Comparison of ENCODE assay signal across 7 mouse cellular contexts in the genomic region with DNA sequence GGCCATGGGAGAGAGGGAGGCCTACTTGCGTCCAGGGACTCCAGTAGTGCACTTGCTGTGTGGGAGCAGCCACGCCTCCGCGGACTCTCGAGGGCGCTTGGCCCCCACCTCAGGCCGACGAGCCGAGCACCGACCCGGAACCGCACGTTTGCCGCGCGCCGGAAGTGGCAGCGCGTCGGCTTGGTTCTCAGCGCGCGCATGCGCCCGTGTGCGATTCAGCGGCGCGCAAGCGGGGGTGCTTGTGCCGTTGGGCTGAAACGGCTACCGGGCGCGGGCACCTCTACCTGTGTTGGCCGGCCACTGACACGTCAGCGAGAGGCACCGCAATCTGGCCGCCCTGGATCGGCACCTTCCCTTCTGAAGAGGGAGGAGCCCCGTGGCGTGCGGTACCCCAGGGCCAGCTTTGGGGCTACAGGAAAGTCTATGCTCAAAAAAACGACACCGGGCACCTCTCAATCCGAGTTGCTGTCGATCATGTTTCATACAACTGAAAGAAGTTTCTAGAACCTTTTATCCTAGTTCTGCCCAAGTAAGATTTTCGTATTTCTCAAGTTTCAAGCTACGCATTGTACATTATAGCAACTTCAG. TPM values are rescaled to one million over a fixed set of nuclear protein-coding genes. Genes with fewer than 3 reads are reported as not detected.
DNase-seq lines count a peak whose midpoint lies in the region; ATAC-seq and TF ChIP-seq lines count a peak whose summit lies in the region.

Golga1 (minus strand) TSS at position 142 of the 588 bp plus-strand sequence.

- under 1% methylated on average over 50 of the region's 50 CpGs for WGBS in embryonic facial prominence, embryonic 12.5 days
- WGBS in kidney, adult 2 months = under 1% methylated on average over 50 of the region's 50 CpGs
- under 1% methylated on average over 50 of the region's 50 CpGs for WGBS in limb, embryonic 12.5 days
- under 1% methylated on average over 50 of the region's 50 CpGs for WGBS in midbrain, embryonic 15.5 days
- under 1% methylated on average over 50 of the region's 50 CpGs for WGBS in spleen, adult 2 months

- H3K4me3 ChIP-seq in embryonic facial prominence, embryonic 12.5 days = peak within 1 kb of the TSS; percentile 87
- H3K4me3 ChIP-seq in kidney, adult 2 months (ENCODE audit: insufficient read depth, low read depth, low read length) = peak within 1 kb of the TSS; percentile 84
- H3K4me3 ChIP-seq in limb, embryonic 12.5 days (replicated peaks) = peak within 1 kb of the TSS; percentile 84
- H3K4me3 ChIP-seq in midbrain, embryonic 15.5 days = peak within 1 kb of the TSS; percentile 87
- H3K4me3 ChIP-seq in spleen, adult 2 months (ENCODE audit: extremely low read depth, insufficient read depth, insufficient read length) = peak within 1 kb of the TSS; percentile 92

- ATAC-seq in embryonic facial prominence, embryonic 12.5 days (ENCODE audit: insufficient number of reproducible peaks, insufficient read depth, low FRiP score, low TSS enrichment) = peak; percentile 97
- ATAC-seq in limb, embryonic 12.5 days (ENCODE audit: insufficient number of reproducible peaks, insufficient read depth, low FRiP score, low TSS enrichment, low read depth) = peak; percentile 98
- ATAC-seq in midbrain, embryonic 15.5 days (replicated peaks) = peak; percentile 98

- peak within 1 kb of the TSS; percentile 89 for H3K27ac ChIP-seq in embryonic facial prominence, embryonic 12.5 days
- H3K27ac ChIP-seq in kidney, adult 2 months (ENCODE audit: insufficient read depth, low read depth, low read length) = peak within 1 kb of the TSS; percentile 95
- peak within 1 kb of the TSS; percentile 95 for H3K27ac ChIP-seq in limb, embryonic 12.5 days
- peak within 1 kb of the TSS; percentile 88 for H3K27ac ChIP-seq in midbrain, embryonic 15.5 days
- H3K27ac ChIP-seq in spleen, adult 2 months (ENCODE audit: insufficient read depth, low read length) = peak within 1 kb of the TSS; percentile 91

- peak within 1 kb of the TSS; percentile 81 for H3K9ac ChIP-seq in embryonic facial prominence, embryonic 12.5 days
- peak within 1 kb of the TSS; percentile 89 for H3K9ac ChIP-seq in limb, embryonic 12.5 days (replicated peaks)
- peak within 1 kb of the TSS; percentile 89 for H3K9ac ChIP-seq in midbrain, embryonic 15.5 days

- no peak for TF ChIP-seq CTCF in kidney, adult 2 months (conservative IDR thresholded peaks at IDR 0.05; ENCODE audit: insufficient read depth, insufficient read length, low read depth, low read length)
- no peak for TF ChIP-seq CTCF in spleen, adult 2 months (IDR thresholded peaks at IDR 0.05; ENCODE audit: extremely low read depth, insufficient read depth, insufficient read length, insufficient replicate concordance)

- H3K4me2 ChIP-seq in embryonic facial prominence, embryonic 12.5 days (replicated peaks) = peak within 1 kb of the TSS; percentile 76
- H3K4me2 ChIP-seq in limb, embryonic 12.5 days = peak within 1 kb of the TSS; percentile 66
- peak within 1 kb of the TSS; percentile 65 for H3K4me2 ChIP-seq in midbrain, embryonic 15.5 days

- peak; percentile 91 for DNase-seq in adrenal gland, postnatal 25 days
- peak; percentile 90 to 93 for DNase-seq in heart, adult 18-20 months
- peak; percentile 95 for DNase-seq in kidney, adult 2 months
- peak; percentile 77 to 86 for DNase-seq in spleen, adult 2 months (ENCODE audit: low read depth in 1 of 2, low spot score in 2 of 2)

- H3K27me3 ChIP-seq in embryonic facial prominence, embryonic 12.5 days = no peaks in the 10 kb centered on the region
- no peaks in the 10 kb centered on the region for H3K27me3 ChIP-seq in kidney, adult 2 months (replicated peaks; ENCODE audit: control insufficient read depth, insufficient read depth, low read length)
- H3K27me3 ChIP-seq in limb, embryonic 12.5 days = no peaks in the 10 kb centered on the region
- H3K27me3 ChIP-seq in midbrain, embryonic 15.5 days (replicated peaks) = no peaks in the 10 kb centered on the region
- H3K27me3 ChIP-seq in spleen, adult 2 months (ENCODE audit: control insufficient read depth, insufficient read depth, low read length) = no peaks in the 10 kb centered on the region

- peak; percentile 88 for TF ChIP-seq POLR2A in kidney, adult 2 months (IDR thresholded peaks at IDR 0.05; ENCODE audit: low read depth, low read length)
- peak; percentile 89 for TF ChIP-seq POLR2A in spleen, adult 2 months (IDR thresholded peaks at IDR 0.05; ENCODE audit: low read depth, low read length)

- peaks cover 5% of the 10 kb centered on the region; the same call in 1 of the 2 replicates for H3K4me1 ChIP-seq in embryonic facial prominence, embryonic 12.5 days
- H3K4me1 ChIP-seq in kidney, adult 2 months (ENCODE audit: control insufficient read depth, insufficient read depth, low read length) = peaks cover 2% of the 10 kb centered on the region; the same call in 1 of the 2 replicates
- H3K4me1 ChIP-seq in limb, embryonic 12.5 days (replicated peaks) = peaks cover 8% of the 10 kb centered on the region
- H3K4me1 ChIP-seq in midbrain, embryonic 15.5 days = peaks cover 14% of the 10 kb centered on the region
- no peaks in the 10 kb centered on the region for H3K4me1 ChIP-seq in spleen, adult 2 months (ENCODE audit: control insufficient read depth, insufficient read depth, insufficient read length)

- peaks cover 5% of the 10 kb centered on the region; the same call in 1 of the 2 replicates for H3K36me3 ChIP-seq in embryonic facial prominence, embryonic 12.5 days
- H3K36me3 ChIP-seq in kidney, adult 2 months (ENCODE audit: control insufficient read depth, insufficient read depth, low read length) = no peaks in the 10 kb centered on the region
- peaks cover 27% of the 10 kb centered on the region for H3K36me3 ChIP-seq in limb, embryonic 12.5 days
- H3K36me3 ChIP-seq in midbrain, embryonic 15.5 days (replicated peaks) = peaks cover 11% of the 10 kb centered on the region; the same call in 1 of the 2 replicates
- peaks cover 5% of the 10 kb centered on the region for H3K36me3 ChIP-seq in spleen, adult 2 months (ENCODE audit: control insufficient read depth, insufficient read depth, low read length)

- no peaks in the 10 kb centered on the region for H3K9me3 ChIP-seq in embryonic facial prominence, embryonic 12.5 days
- H3K9me3 ChIP-seq in limb, embryonic 12.5 days = no peaks in the 10 kb centered on the region
- no peaks in the 10 kb centered on the region for H3K9me3 ChIP-seq in midbrain, embryonic 15.5 days

RNA-seq across cellular contexts. Expression of gene Golga1, which starts in this region (rescaled TPM):
- total RNA-seq in adrenal gland, postnatal 25 days (2021) = 32.8 and 38.5 TPM in 2 replicates
- polyA plus RNA-seq in embryonic facial prominence, embryonic 12.5 days (2016; fragmentation: Nextera tagmentation; extraction: Ambion mirVana) = 29.8 and 30.4 TPM in 2 replicates
- total RNA-seq in heart, adult 18-20 months (2021) = 10 to 100 TPM; 14.2 to 16.0 TPM
- polyA plus RNA-seq in kidney, adult 2 months (2012; rRNA removed) = 10.5 and 11.3 TPM in 2 replicates
- polyA plus RNA-seq in limb, embryonic 12.5 days (2016; fragmentation: Nextera tagmentation; extraction: Ambion mirVana) = 28.8 and 29.6 TPM in 2 replicates
- polyA plus RNA-seq in midbrain, embryonic 15.5 days (2015; fragmentation: Nextera tagmentation; extraction: Ambion mirVana) = 34.5 and 38.2 TPM in 2 replicates
- 6.4 and 7.7 TPM in 2 replicates for polyA plus RNA-seq in spleen, adult 2 months (2012; rRNA removed)

Comparison
In these comparisons a context has a peak if more than half of its experiments do, and no peak if none do; other contexts are left out.
1. Peak in every context shown above with its lines: DNase-seq, ATAC-seq, H3K4me3 ChIP-seq and H3K27ac ChIP-seq.